Mouse (Mus musculus): Measurements from ENCODE around the gene Ndufaf1. TPM values are rescaled to one million over a fixed set of nuclear protein-coding genes. Genes with fewer than 3 reads are reported as not detected.
A peak's percentile ranks its signal among the peaks of the same experiment; 100 is the strongest.

Ndufaf1 gene
- total RNA-seq, 2 experiments from 2014 or later = 36.0 to 40.0 TPM

- DNase-seq = peak; percentile 86
Observed at GRCm38 (mm10) chr2:119618199-119618982, 44.2 kb downstream of the Ndufaf1 start, which contains the start of the genes Nusap1 and Oip5. Gene Nusap1 (plus strand): TSS chr2:119618298. Gene Oip5 (minus strand): TSS chr2:119618469.

DNA sequence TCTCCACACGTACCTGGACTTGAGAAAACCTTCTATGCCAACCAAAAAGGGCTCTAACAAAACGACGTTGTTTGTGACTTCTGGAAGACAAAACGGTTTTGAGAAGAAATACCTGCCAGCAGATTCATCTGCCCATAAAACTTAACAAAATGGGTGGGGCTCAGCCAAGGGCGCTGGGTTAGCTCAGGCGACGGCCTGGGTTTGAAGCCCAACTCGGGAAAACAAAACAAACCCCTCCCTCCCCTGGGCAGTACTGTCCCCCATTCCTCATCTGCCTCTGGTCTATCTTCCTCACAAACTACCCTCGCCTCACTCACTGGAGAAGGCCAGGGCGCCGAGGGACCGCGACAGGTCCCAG, 44.8 kb downstream of the Ndufaf1 start:
- no peak for DNase-seq

- DNase-seq = no peak
Observed at GRCm38 (mm10) chr2:119607023-119607422, 55.6 kb downstream of the Ndufaf1 start.

Other genes starting within 250 kb of the Ndufaf1 start
- gene Ino80, start 185.1 kb downstream of the Ndufaf1 start, total RNA-seq (2021) = 10 to 100 TPM; 12.6 to 16.5 TPM
- under 1 TPM; 0.14 to 0.20 TPM for gene Exd1, start 115.2 kb downstream of the Ndufaf1 start, total RNA-seq (2021)
- 10 to 100 TPM; 55.8 to 57.9 TPM for gene Chp1, start 115.1 kb downstream of the Ndufaf1 start, total RNA-seq (2021)
- 1 to 10 TPM; 6.8 to 8.4 TPM for gene Nusap1, start 44.5 kb downstream of the Ndufaf1 start, total RNA-seq (2021)
- 1 to 10 TPM; 2.5 to 3.4 TPM for gene Oip5, start 44.4 kb downstream of the Ndufaf1 start, total RNA-seq (2021)
- 10 to 100 TPM; 26.7 to 29.2 TPM for gene Rtf1, start 12.2 kb upstream of the Ndufaf1 start, total RNA-seq (2021)
- under 1 TPM; 0.18 to 0.26 TPM for gene Itpka, start 79.5 kb upstream of the Ndufaf1 start, total RNA-seq (2021)
- gene Ltk, start 97.6 kb upstream of the Ndufaf1 start, total RNA-seq (2021) = not detected
- 10 to 100 TPM; 14.2 to 14.5 TPM for gene Rpap1, start 124.7 kb upstream of the Ndufaf1 start, total RNA-seq (2021)
- gene Tyro3, start 134.9 kb upstream of the Ndufaf1 start, total RNA-seq (2021) = 1 to 10 TPM; 3.6 to 5.1 TPM
- 10 to 100 TPM; 44.9 to 54.4 TPM for gene Mga, start 234.4 kb upstream of the Ndufaf1 start, total RNA-seq (2021)

Data from gastrocnemius, postnatal 10 days (tissue).